Mouse (Mus musculus) lung, adult 2 months (tissue): ENCODE measurements at regions not wholly inside any gene's neighbourhood (a gene's known extent, or its start where the extent isn't known, plus 50 kb on each side); places are given as distances from the start of the nearest gene placed in this dataset.

ENCODE experiments used
- CTCF ChIP-seq: fragments of 200-500 bp; IDR thresholded peaks from 2 replicates; pipeline ENCODE4 v1.5.1; 2011; ENCODE audit warnings: mild to moderate bottlenecking, low read length, control low read depth; ENCODE audit not compliant: insufficient read depth
- POLR2A ChIP-seq: fragments of 200-500 bp; IDR thresholded peaks from 2 replicates; pipeline ENCODE4 v1.6.1; 2011; ENCODE audit warnings: low read depth, mild to moderate bottlenecking, control low read depth, low read length, borderline replicate concordance; ENCODE audit errors: extremely low read depth

- TF ChIP-seq CTCF (no peak), POLR2A (no peak)
Measured at GRCm38 (mm10) chr12:15731261-15731660, 85.5 kb downstream of the Trib2 start.
